Mouse (Mus musculus) kidney, postnatal 25 days (tissue): ENCODE data around the gene Icmt.

Source experiments
- DNase-seq, 2 experiments: peaks; one replicate each; pipeline ENCODE4 v3.0.0; 2021; ENCODE audit warnings: mixed read lengths in 2 of 2

Gene Icmt

GRCm38 (mm10) chr4:152276389-152277347 is 20.4 kb upstream of the Icmt start:
- no peak for DNase-seq

- no peak for DNase-seq
These were observed 19.1 kb upstream of the Icmt start for GRCm38 (mm10) chr4:152277916-152278315.

DNA sequence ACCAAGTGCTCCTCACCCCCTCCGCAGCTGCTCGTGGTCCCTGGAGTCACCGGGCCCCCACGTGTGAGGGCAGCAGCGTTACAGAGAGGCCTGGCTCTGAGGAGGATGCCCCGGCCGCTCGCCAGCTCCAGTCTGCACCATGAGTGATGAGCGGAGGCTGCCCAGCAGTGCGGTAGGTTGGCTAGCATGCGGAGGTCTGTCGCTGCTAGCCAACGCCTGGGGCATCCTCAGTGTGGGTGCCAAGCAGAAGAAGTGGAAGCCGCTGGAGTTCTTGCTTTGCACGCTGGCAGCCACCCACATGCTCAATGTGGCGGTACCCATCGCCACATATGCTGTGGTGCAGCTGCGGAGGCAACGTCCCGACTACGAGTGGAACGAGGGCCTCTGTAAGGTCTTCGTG is 18.0 kb upstream of the Icmt start:
- DNase-seq = no peak

GRCm38 (mm10) chr4:152281601-152282000 is 15.4 kb upstream of the Icmt start:
- DNase-seq = no peak

GRCm38 (mm10) chr4:152282721-152283120 is 14.3 kb upstream of the Icmt start:
- DNase-seq = no peak

DNA sequence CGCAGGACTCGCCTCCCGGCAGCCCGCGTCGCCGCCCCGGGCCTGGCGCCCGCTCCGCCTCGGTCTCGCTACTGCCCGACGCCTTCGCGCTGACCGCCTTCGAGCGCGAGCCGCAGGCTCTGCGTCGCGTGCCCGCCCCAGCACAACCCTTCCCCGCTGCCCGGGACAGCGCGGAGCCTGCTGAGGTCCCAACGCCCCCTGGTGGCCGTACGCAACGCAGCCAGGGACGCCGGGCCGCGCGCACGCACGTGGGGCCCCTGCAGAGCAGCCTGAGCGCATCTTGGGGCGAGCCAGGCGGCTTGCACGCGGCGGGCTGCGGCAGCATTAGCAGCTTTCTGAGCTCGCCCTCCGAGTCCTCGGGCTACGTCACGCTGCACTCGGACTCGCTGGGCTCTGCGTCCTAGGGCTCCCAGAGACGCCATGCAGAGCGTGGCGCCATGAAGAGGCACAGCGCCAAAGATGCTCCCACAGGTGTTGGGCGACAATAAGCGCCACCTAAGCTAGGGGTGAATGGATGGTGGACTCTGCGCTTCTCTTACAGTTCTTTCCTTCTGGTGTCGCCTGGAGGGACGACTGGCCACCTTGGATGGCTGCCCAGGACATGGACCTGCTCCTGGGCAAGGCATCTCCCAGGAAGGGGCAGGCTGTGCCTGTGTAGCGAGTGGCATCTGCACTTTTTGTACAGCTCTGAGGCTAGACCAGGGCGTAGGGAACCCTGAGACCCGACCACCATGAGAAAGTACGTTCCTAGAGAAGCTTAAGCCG is 13.7 kb upstream of the Icmt start:
- peak; percentile 86 to 88 for DNase-seq

- peak; percentile 68 to 76 for DNase-seq
These were observed 11.5 kb upstream of the Icmt start for GRCm38 (mm10) chr4:152285505-152285904.

DNA sequence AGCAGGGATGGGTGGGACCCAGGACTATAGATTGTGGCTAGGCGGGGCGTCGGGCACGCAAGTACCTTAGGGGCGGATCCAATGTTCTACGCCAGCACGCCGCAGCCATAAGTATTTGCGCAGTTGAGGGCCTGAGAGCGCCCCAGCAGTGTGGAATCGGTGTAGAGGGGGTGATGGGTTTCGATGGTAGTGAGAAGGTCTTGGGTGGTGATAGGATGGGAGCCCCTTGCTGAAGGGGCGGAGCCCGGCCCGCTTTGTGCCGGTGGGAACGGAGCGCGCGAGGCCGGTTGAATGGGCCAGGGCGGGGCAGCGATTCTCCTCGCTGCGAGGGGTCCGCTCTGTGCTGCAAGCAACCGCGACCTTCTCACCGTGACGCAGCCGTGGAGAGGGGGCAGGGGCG is 10.8 kb upstream of the Icmt start:
- no peak for DNase-seq

DNA sequence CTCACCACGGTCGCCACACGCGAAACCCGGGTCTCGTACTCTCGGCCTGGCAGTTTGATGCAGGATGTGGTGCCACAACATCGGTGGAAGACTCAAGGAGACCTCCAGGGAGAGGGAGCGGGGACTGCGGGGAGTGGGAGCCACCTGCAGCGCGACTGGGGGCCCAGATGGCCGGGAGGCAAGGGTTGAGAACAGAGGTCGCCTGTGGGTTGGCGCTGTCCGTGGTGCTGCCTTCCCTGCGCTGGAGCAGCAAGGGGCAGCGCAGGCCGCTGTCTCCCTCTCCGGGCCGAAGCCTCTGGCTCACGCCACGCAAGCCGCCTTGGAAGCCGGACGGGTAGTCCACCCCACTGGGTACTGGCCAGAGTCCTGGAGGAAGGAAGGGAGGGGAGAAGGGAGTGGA is 10.1 kb upstream of the Icmt start:
- peak; percentile 85 to 88 for DNase-seq

GRCm38 (mm10) chr4:152287317-152288120 is 9.5 kb upstream of the Icmt start:
- DNase-seq = no peak

GRCm38 (mm10) chr4:152288398-152288945 is 8.6 kb upstream of the Icmt start:
- DNase-seq = no peak

DNA sequence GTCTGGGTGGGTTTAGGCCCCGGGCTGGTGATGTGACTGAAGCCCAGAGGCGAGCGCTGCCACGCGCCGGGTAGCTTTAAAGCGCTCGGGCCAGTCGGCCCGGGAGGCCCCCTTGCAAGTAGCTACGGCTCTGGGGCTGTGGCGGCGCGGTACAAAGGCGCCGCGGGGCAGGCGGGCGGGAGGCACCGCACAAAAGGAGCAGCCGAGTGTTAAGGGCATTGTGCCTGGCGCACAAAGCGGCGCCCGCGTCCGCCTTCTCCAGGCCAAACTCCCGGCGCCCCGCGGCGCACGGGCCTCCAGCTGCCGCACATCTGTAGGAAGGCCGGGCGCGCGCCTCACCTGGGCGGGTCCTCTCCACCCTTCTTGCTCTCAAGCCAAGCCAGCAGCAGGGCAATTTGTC is 6.6 kb upstream of the Icmt start:
- no peak for DNase-seq

DNA sequence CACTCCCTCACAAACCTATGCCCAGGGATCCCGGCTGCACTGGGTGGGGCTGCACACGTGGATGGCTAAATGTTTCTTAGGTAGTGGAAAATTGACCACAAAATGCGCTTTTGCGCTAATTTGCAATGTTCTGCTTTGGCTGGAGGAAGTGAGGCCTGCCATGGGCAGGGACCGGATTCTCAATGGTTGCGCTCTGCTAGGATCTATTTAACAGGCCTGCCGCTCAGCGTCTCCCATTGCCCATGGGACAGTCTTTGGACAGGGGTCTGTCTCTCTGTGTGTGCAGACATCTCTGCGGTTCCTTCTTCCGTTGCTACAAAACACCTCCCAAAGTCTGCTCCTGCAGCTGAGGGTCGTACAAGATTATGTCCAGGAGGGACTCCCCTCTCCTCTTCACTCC is 6.0 kb upstream of the Icmt start:
- no peak for DNase-seq

- no peak for DNase-seq
These were observed 5.5 kb upstream of the Icmt start, which contains the start of gene Hes3 for GRCm38 (mm10) chr4:152291562-152291961. Hes3 (minus strand) TSS chr4:152291662.

GRCm38 (mm10) chr4:152292102-152292765 is 4.8 kb upstream of the Icmt start:
- no peak for DNase-seq

- peak; percentile 27 to 62 for DNase-seq
These were observed 2.7 kb upstream of the Icmt start for GRCm38 (mm10) chr4:152294188-152294929.

DNA sequence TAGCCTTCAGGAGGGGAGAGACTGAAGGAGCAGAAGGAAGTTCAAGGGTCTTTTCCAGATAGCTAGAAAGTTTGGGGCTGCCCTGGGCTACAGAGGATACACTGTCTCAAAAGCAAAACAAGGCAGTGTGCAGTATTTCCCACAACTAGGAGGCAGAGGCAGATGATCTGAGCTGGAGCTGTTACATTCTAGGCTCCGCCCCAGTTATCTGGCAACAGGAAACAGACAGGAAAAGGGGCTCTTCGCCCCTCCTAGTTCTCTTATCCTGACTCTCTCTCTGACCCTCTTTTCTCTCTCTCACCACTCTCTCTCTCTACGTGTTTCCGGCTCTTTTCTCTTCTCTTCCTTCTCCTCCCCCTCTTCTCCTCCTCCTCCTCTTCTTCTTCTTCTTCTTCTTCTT is 1.1 kb upstream of the Icmt start:
- no peak for DNase-seq

DNA sequence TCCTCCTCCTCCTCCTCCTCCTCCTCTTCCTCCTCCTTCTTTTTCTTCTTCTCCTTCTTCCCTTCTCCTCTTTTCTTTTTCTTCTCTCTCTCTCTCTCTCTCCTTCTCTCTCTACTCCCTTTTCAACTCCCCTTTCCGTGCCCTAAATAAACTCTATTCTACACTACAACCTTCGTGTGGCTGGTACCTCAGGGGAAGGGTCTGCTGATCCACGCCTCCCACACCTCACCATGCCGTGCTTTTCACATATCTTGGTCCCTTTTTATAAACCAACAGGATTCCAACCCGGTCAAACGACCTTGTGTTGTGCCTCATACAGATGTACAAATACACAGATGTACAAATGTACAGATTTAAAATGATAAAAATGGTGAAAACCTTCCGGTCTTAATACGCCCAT is 656 bp upstream of the Icmt start:
- DNase-seq = no peak

DNA sequence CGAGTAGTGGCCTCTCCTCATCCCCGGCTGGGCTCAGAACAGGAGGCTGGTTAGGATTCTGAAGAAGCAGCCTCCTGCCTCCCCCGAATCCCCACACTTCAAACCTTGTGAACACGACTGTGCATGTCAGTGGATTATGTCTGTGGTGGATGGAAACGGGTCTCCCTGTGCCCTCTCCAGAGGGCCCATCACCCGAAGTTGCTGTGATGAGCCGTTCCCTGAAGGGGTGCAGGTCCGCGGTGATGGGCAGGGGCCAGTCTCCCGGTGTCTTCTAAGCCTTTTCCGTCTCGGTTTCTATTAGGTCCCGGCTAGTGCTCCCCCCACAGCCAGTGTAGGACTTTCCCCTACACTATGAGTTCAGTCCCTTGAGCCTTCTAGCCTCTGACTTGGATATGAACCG is 1.8 kb downstream of the Icmt start:
- no peak for DNase-seq

- no peak for DNase-seq
These were observed 3.3 kb downstream of the Icmt start for GRCm38 (mm10) chr4:152300375-152300774.

GRCm38 (mm10) chr4:152302012-152302411 is 5.0 kb downstream of the Icmt start:
- DNase-seq = peak; percentile 68 to 86
